Mouse (Mus musculus): ENCODE results near the gene Olfr1155.

The Olfr1155 gene

DNA sequence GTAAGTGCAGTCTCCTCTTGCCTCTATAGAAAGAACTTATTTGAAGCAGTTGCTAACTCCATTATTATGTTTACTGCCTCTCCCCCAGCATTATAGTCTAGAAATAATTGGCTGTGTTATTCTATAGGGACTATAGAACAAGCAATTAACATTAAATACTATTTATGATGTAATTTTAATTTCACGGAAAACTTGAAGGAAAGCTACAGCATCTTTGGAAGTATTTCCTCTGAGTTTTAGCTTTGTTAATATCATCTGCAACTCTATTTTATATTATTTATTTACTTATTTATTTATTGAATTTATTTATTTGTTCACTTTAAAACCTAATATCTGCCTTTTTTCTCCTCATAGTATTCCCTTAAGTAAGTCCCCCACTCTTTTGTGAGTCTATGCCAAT lies at the start of gene Olfr1155:
Gene Olfr1155, minus strand, starts transcription at position 101 of the 400 bp plus-strand sequence.
- no peak for DNase-seq

- DNase-seq, result no peak
Observed at GRCm38 (mm10) chr2:87989813-87990212, 44.9 kb upstream of the Olfr1155 start, which contains the start of gene Olfr1158. TSS of gene Olfr1158 (plus strand) at chr2:87990113.

- no peak for DNase-seq
Observed at GRCm38 (mm10) chr2:87974563-87974962, 29.6 kb upstream of the Olfr1155 start, which contains the start of gene Olfr74. TSS of gene Olfr74 (minus strand) at chr2:87974663.

GRCm38 (mm10) chr2:87968199-87968598 lies 23.3 kb upstream of the Olfr1155 start, which contains the start of gene Olfr1157:
TSS of gene Olfr1157 (minus strand) at chr2:87968299.
- DNase-seq, result no peak

- no peak for DNase-seq
Observed at GRCm38 (mm10) chr2:87953000-87953399, 8.1 kb upstream of the Olfr1155 start, which contains the start of gene Olfr1156. TSS of gene Olfr1156 (minus strand) at chr2:87953100.

DNA sequence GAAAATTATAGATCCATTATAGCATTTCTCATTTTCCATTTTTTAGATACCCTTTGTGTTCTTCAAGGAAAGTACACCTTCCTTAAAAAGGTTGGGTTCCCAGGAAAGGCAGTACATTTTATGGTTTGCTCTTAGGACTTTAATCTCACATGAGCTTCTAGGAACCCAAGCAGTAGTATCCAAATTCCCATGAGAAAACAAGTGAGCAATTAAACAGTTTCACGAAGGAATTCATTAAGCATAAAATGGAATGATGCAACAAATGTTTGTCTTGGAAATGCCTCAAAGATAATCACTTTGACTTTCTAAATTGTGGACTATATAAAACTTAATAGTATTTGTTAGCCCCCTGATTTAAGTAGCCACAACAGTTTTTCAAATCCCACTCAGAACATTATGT lies 39.9 kb downstream of the Olfr1155 start, which contains the start of gene Olfr1154:
Gene Olfr1154, minus strand, starts transcription at position 101 of the 400 bp plus-strand sequence.
- no peak for DNase-seq

- DNase-seq, result no peak
Observed at GRCm38 (mm10) chr2:87894662-87895061, 50.3 kb downstream of the Olfr1155 start, which contains the start of gene Olfr1153. TSS of gene Olfr1153 (plus strand) at chr2:87894962.
